Mouse (Mus musculus): ENCODE data around the gene Mxra7. TPM values are rescaled to one million over a fixed set of nuclear protein-coding genes. Genes with fewer than 3 reads are reported as not detected.

The Mxra7 gene
- polyA plus RNA-seq, 1 experiment from 2014 or later, result 18.4 TPM

GRCm38 (mm10) chr11:116852891-116853511, 25.2 kb upstream of the Mxra7 start, which contains the start of gene Srsf2:
Gene Srsf2 (minus strand): TSS chr11:116853094.
- ATAC-seq (ENCODE audit: low FRiP score, low TSS enrichment) (peak; percentile 88), DNase-seq (ENCODE audit: low spot score) (peak; percentile 96)
- H3K27me3 ChIP-seq (ENCODE audit: control insufficient read depth, insufficient read depth, low read length), result no peaks in the 10 kb centered on the region
- peak within 1 kb of the TSS; percentile 99 for H3K27ac ChIP-seq (replicated peaks)
- under 1% methylated on average over 66 of the region's 74 CpGs for WGBS
- peak within 1 kb of the TSS; percentile 76 for H3K4me2 ChIP-seq (replicated peaks; ENCODE audit: low read depth)
- H3K4me1 ChIP-seq (replicated peaks; ENCODE audit: control insufficient read depth, insufficient read depth), result peaks cover 3% of the 10 kb centered on the region; the same call in 1 of the 2 replicates
- H3K36me3 ChIP-seq (ENCODE audit: control insufficient read depth, insufficient read depth, low read length), result peaks cover 3% of the 10 kb centered on the region; the same call in 1 of the 2 replicates
- H3K9me3 ChIP-seq (ENCODE audit: control insufficient read depth, low read length), result no peaks in the 10 kb centered on the region
- TF ChIP-seq EP300 (optimal IDR thresholded peaks at IDR 0.05), result no peak
- peak within 1 kb of the TSS; percentile 98 for H3K9ac ChIP-seq (ENCODE audit: low read length)
- H3K4me3 ChIP-seq (ENCODE audit: low read depth, low read length), result peak within 1 kb of the TSS; percentile 95

- H3K4me1 ChIP-seq (replicated peaks; ENCODE audit: control insufficient read depth, insufficient read depth), result peaks cover 3% of the 10 kb centered on the region; the same call in 1 of the 2 replicates
- peak within 1 kb of the TSS; percentile 76 for H3K4me2 ChIP-seq (replicated peaks; ENCODE audit: low read depth)
- WGBS, result 0% methylated on average over 66 of the region's 91 CpGs
- H3K27me3 ChIP-seq (ENCODE audit: control insufficient read depth, insufficient read depth, low read length), result no peaks in the 10 kb centered on the region
- peak within 1 kb of the TSS; percentile 98 for H3K9ac ChIP-seq (ENCODE audit: low read length)
- DNase-seq (ENCODE audit: low spot score), result peak; percentile 92
- peaks cover 3% of the 10 kb centered on the region; the same call in 1 of the 2 replicates for H3K36me3 ChIP-seq (ENCODE audit: control insufficient read depth, insufficient read depth, low read length)
- ATAC-seq (ENCODE audit: low FRiP score, low TSS enrichment), result peak; percentile 69
- H3K4me3 ChIP-seq (ENCODE audit: low read depth, low read length), result peak within 1 kb of the TSS; percentile 95
- H3K27ac ChIP-seq (replicated peaks), result peak within 1 kb of the TSS; percentile 99
- TF ChIP-seq EP300 (optimal IDR thresholded peaks at IDR 0.05), result peak; percentile 5
- no peak for TF ChIP-seq CTCF (IDR thresholded peaks at IDR 0.05; ENCODE audit: low read depth)
- no peaks in the 10 kb centered on the region for H3K9me3 ChIP-seq (ENCODE audit: control insufficient read depth, low read length)
These were observed 24.5 kb upstream of the Mxra7 start, which contains the start of gene Mfsd11 for GRCm38 (mm10) chr11:116852291-116852890. Gene Mfsd11 (plus strand): TSS chr11:116852440.

- Histone ChIP-seq H3K4me2 (replicated peaks; ENCODE audit: low read depth) (peak overlapping the region; percentile 73), H3K4me1 (replicated peaks; ENCODE audit: control insufficient read depth, insufficient read depth) (peaks cover 3% of the 10 kb centered on the region; the same call in 1 of the 2 replicates), H3K9me3 (ENCODE audit: control insufficient read depth, low read length) (no peaks in the 10 kb centered on the region), H3K36me3 (ENCODE audit: control insufficient read depth, insufficient read depth, low read length) (peaks cover 3% of the 10 kb centered on the region; the same call in 1 of the 2 replicates), H3K4me3 (ENCODE audit: low read depth, low read length) (peak overlapping the region; percentile 95), H3K27me3 (ENCODE audit: control insufficient read depth, insufficient read depth, low read length) (no peaks in the 10 kb centered on the region), H3K27ac (replicated peaks) (peak overlapping the region; percentile 99), H3K9ac (ENCODE audit: low read length) (peak overlapping the region; percentile 98)
- DNase-seq (ENCODE audit: low spot score) (no peak), ATAC-seq (ENCODE audit: low FRiP score, low TSS enrichment) (peak; percentile 1)
- WGBS, result under 1% methylated on average over 29 of the region's 29 CpGs
- TF ChIP-seq EP300 (optimal IDR thresholded peaks at IDR 0.05) (no peak), CTCF (IDR thresholded peaks at IDR 0.05; ENCODE audit: low read depth) (no peak)
These were observed 23.9 kb upstream of the Mxra7 start for GRCm38 (mm10) chr11:116851576-116852290.

- peaks cover 3% of the 10 kb centered on the region; the same call in 1 of the 2 replicates for H3K36me3 ChIP-seq (ENCODE audit: control insufficient read depth, insufficient read depth, low read length)
- no peaks in the 10 kb centered on the region for H3K27me3 ChIP-seq (ENCODE audit: control insufficient read depth, insufficient read depth, low read length)
- H3K4me3 ChIP-seq (ENCODE audit: low read depth, low read length), result peak overlapping the region; percentile 95
- H3K4me1 ChIP-seq (replicated peaks; ENCODE audit: control insufficient read depth, insufficient read depth), result peaks cover 3% of the 10 kb centered on the region; the same call in 1 of the 2 replicates
- DNase-seq (ENCODE audit: low spot score) (no peak), ATAC-seq (ENCODE audit: low FRiP score, low TSS enrichment) (no peak)
- no peaks in the 10 kb centered on the region for H3K9me3 ChIP-seq (ENCODE audit: control insufficient read depth, low read length)
- H3K9ac ChIP-seq (ENCODE audit: low read length), result peak overlapping the region; percentile 98
- H3K27ac ChIP-seq (replicated peaks), result peak overlapping the region; percentile 99; the same call in 1 of the 2 replicates
- H3K4me2 ChIP-seq (replicated peaks; ENCODE audit: low read depth), result peak overlapping the region; percentile 73
- WGBS, result 18% methylated on average over 6 of the region's 6 CpGs
- no peak for TF ChIP-seq EP300 (optimal IDR thresholded peaks at IDR 0.05)
- no peak for TF ChIP-seq CTCF (IDR thresholded peaks at IDR 0.05; ENCODE audit: low read depth)
These were observed 23.1 kb upstream of the Mxra7 start for GRCm38 (mm10) chr11:116850833-116851477.

- Histone ChIP-seq H3K4me3 (ENCODE audit: low read depth, low read length) (peak overlapping the region; percentile 95; the same call in 1 of the 2 replicates), H3K27ac (replicated peaks) (no peak overlapping the region), H3K4me2 (replicated peaks; ENCODE audit: low read depth) (peak overlapping the region; percentile 73), H3K9ac (ENCODE audit: low read length) (no peak overlapping the region), H3K36me3 (ENCODE audit: control insufficient read depth, insufficient read depth, low read length) (peaks cover 3% of the 10 kb centered on the region; the same call in 1 of the 2 replicates), H3K4me1 (replicated peaks; ENCODE audit: control insufficient read depth, insufficient read depth) (peaks cover 3% of the 10 kb centered on the region; the same call in 1 of the 2 replicates), H3K9me3 (ENCODE audit: control insufficient read depth, low read length) (no peaks in the 10 kb centered on the region), H3K27me3 (ENCODE audit: control insufficient read depth, insufficient read depth, low read length) (no peaks in the 10 kb centered on the region)
- ATAC-seq (ENCODE audit: low FRiP score, low TSS enrichment) (no peak), DNase-seq (ENCODE audit: low spot score) (no peak)
- TF ChIP-seq EP300 (optimal IDR thresholded peaks at IDR 0.05) (no peak), CTCF (IDR thresholded peaks at IDR 0.05; ENCODE audit: low read depth) (no peak)
- WGBS, result 16% methylated on average over 4 of the region's 4 CpGs
These were observed 22.2 kb upstream of the Mxra7 start for GRCm38 (mm10) chr11:116850085-116850484.
